Mouse (Mus musculus): ENCODE measurements around the gene Six4. TPM values are rescaled to one million over a fixed set of nuclear protein-coding genes. Genes with fewer than 3 reads are reported as not detected.

Gene Six4
- total and polyA plus RNA-seq, 2 experiments from 2014 or later, result 0.52 to 2.2 TPM

DNA sequence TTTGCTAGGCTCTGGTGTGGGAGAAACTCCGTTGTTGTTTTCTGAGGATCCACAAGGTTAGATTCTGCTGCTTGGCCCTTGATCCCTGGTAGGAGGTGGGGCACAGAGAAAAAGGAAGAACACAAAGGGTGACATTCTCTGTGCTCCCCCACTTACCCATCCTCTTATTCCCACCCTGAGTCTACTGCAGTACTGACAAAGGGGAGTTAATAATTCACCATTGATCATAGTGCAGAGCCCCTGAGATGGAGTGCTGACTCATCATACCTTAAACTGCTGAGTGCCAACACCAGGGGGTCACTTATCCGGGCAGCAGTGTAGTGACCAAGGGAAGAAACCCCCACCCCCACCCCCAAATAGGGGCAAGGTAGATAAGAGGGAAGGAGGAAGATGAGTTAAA is 18.7 kb downstream of the Six4 start:
- Histone ChIP-seq H3K9me3 (replicated peaks; ENCODE audit: control insufficient read depth, low read length) (no peaks in the 10 kb centered on the region), H3K4me3 (ENCODE audit: low read depth, low read length) (no peak overlapping the region), H3K4me2 (ENCODE audit: low read depth, low read length) (no peak overlapping the region), H3K4me1 (ENCODE audit: control insufficient read depth, insufficient read depth) (no peaks in the 10 kb centered on the region), H3K27ac (ENCODE audit: low read depth) (no peak overlapping the region), H3K36me3 (replicated peaks; ENCODE audit: control insufficient read depth, insufficient read depth, low read length) (no peaks in the 10 kb centered on the region), H3K27me3 (ENCODE audit: control insufficient read depth, insufficient read depth, low read length) (no peaks in the 10 kb centered on the region), H3K9ac (replicated peaks; ENCODE audit: low read depth, low read length) (no peak overlapping the region)
- WGBS, result 50% methylated on average over 2 of the region's 2 CpGs
- no peak for ATAC-seq (ENCODE audit: insufficient read depth, low read depth)
- DNase-seq (ENCODE audit: low spot score), result no peak
- no peak for TF ChIP-seq EP300 (IDR thresholded peaks at IDR 0.05; ENCODE audit: low read depth)
- no peak for TF ChIP-seq CTCF (IDR thresholded peaks at IDR 0.05; ENCODE audit: low read depth)

- no peak overlapping the region for H3K4me2 ChIP-seq (ENCODE audit: low read depth, low read length)
- no peaks in the 10 kb centered on the region for H3K36me3 ChIP-seq (replicated peaks; ENCODE audit: control insufficient read depth, insufficient read depth, low read length)
- DNase-seq (ENCODE audit: low spot score), result no peak
- WGBS, result 95% methylated on average over 2 of the region's 2 CpGs
- H3K9ac ChIP-seq (replicated peaks; ENCODE audit: low read depth, low read length), result no peak overlapping the region
- no peak for ATAC-seq (ENCODE audit: insufficient read depth, low read depth)
- no peaks in the 10 kb centered on the region for H3K9me3 ChIP-seq (replicated peaks; ENCODE audit: control insufficient read depth, low read length)
- no peaks in the 10 kb centered on the region for H3K27me3 ChIP-seq (ENCODE audit: control insufficient read depth, insufficient read depth, low read length)
- H3K4me3 ChIP-seq (ENCODE audit: low read depth, low read length), result no peak overlapping the region
- no peak overlapping the region for H3K27ac ChIP-seq (ENCODE audit: low read depth)
- no peaks in the 10 kb centered on the region for H3K4me1 ChIP-seq (ENCODE audit: control insufficient read depth, insufficient read depth)
- TF ChIP-seq EP300 (IDR thresholded peaks at IDR 0.05; ENCODE audit: low read depth) (no peak), CTCF (IDR thresholded peaks at IDR 0.05; ENCODE audit: low read depth) (no peak)
Measured at GRCm38 (mm10) chr12:73094189-73094588, 19.1 kb downstream of the Six4 start.

DNA sequence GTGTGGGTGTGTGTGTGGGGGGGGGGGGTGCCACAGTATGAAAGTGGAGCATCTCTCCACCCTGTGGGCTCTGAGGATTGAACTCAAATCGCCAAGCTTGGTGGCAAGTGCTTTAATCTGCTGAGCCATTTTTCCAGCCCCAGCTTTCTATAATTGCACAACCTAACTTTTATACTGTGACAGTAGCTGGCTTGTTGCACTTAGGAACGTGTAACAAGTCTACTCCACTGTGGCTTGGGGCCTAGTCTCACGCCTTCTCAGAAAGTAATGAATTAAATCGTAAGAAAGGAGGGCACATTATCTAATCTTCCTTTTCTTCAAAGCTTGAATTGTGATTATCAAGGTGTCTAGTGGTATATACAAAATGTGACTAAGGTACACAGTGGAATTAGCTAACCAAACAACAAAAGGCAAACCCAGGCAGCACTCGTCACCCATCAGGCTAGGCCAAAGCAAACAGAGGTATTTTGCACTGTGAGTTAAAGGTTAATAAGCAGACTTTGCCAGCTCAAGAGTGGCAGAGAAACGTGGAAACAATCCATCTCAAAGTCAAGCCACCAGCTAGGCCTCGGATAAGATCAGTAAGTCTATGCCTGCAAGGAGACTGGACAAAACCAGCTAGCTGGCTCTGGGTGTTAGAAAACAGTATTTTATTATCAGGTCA is 22.5 kb downstream of the Six4 start:
- DNase-seq (ENCODE audit: low spot score) (no peak), ATAC-seq (ENCODE audit: insufficient read depth, low read depth) (no peak)
- H3K36me3 ChIP-seq (replicated peaks; ENCODE audit: control insufficient read depth, insufficient read depth, low read length), result no peaks in the 10 kb centered on the region
- no peaks in the 10 kb centered on the region for H3K4me1 ChIP-seq (ENCODE audit: control insufficient read depth, insufficient read depth)
- no peaks in the 10 kb centered on the region for H3K27me3 ChIP-seq (ENCODE audit: control insufficient read depth, insufficient read depth, low read length)
- H3K4me3 ChIP-seq (ENCODE audit: low read depth, low read length), result no peak overlapping the region
- H3K27ac ChIP-seq (ENCODE audit: low read depth), result no peak overlapping the region
- H3K4me2 ChIP-seq (ENCODE audit: low read depth, low read length), result no peak overlapping the region
- 67% methylated on average over 7 of the region's 7 CpGs for WGBS
- no peaks in the 10 kb centered on the region for H3K9me3 ChIP-seq (replicated peaks; ENCODE audit: control insufficient read depth, low read length)
- H3K9ac ChIP-seq (replicated peaks; ENCODE audit: low read depth, low read length), result no peak overlapping the region
- no peak for TF ChIP-seq EP300 (IDR thresholded peaks at IDR 0.05; ENCODE audit: low read depth)
- no peak for TF ChIP-seq CTCF (IDR thresholded peaks at IDR 0.05; ENCODE audit: low read depth)

DNA sequence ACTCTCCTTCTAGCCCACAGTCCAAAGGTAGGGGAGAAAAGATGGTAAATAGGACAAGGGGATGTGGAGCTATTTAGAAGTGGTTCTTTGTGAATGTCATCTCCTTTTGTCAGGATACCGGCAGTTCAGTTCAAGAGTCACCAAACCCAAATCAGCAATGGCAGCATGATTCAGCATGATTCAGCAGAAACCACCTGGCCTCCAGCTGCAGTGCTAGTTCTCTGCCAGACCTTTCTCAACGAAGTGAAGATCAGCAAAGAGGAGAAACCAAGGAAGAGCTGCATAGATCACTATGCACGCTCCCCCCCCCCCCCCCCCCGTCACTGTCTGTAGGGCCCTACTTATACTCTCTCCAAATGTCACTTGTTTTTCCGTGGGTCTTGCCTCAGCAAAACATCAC is 24.3 kb downstream of the Six4 start:
- Histone ChIP-seq H3K27ac (ENCODE audit: low read depth) (no peak overlapping the region), H3K4me3 (ENCODE audit: low read depth, low read length) (no peak overlapping the region), H3K9ac (replicated peaks; ENCODE audit: low read depth, low read length) (no peak overlapping the region), H3K27me3 (ENCODE audit: control insufficient read depth, insufficient read depth, low read length) (no peaks in the 10 kb centered on the region), H3K4me1 (ENCODE audit: control insufficient read depth, insufficient read depth) (no peaks in the 10 kb centered on the region), H3K4me2 (ENCODE audit: low read depth, low read length) (no peak overlapping the region), H3K9me3 (replicated peaks; ENCODE audit: control insufficient read depth, low read length) (no peaks in the 10 kb centered on the region), H3K36me3 (replicated peaks; ENCODE audit: control insufficient read depth, insufficient read depth, low read length) (no peaks in the 10 kb centered on the region)
- DNase-seq (ENCODE audit: low spot score), result no peak
- no peak for ATAC-seq (ENCODE audit: insufficient read depth, low read depth)
- TF ChIP-seq EP300 (IDR thresholded peaks at IDR 0.05; ENCODE audit: low read depth), result no peak
- TF ChIP-seq CTCF (IDR thresholded peaks at IDR 0.05; ENCODE audit: low read depth), result no peak
- WGBS, result 55% methylated on average over 5 of the region's 5 CpGs

DNA sequence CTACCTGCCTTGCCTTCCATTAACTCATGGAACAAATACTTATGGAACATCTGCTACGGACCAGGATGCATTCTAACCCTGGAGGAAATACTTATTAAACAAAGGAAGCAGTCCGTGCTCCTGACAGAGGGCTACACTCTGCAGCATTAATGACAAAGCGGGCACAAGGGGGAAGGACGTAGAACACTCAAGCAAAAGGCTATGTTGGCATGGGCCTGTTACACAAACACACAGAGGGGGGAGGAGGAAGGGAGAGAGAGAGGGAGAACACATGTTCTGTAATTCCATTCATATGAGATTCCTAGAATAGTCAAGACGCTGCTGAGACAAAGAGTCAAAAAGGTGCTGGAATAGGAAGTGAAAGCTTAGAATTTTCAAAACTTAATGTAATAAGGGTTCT is 24.8 kb downstream of the Six4 start:
- no peaks in the 10 kb centered on the region for H3K9me3 ChIP-seq (replicated peaks; ENCODE audit: control insufficient read depth, low read length)
- H3K9ac ChIP-seq (replicated peaks; ENCODE audit: low read depth, low read length), result no peak overlapping the region
- WGBS, result 67% methylated on average over 5 of the region's 5 CpGs
- no peaks in the 10 kb centered on the region for H3K36me3 ChIP-seq (replicated peaks; ENCODE audit: control insufficient read depth, insufficient read depth, low read length)
- H3K4me1 ChIP-seq (ENCODE audit: control insufficient read depth, insufficient read depth), result no peaks in the 10 kb centered on the region
- TF ChIP-seq CTCF (IDR thresholded peaks at IDR 0.05; ENCODE audit: low read depth) (no peak), EP300 (IDR thresholded peaks at IDR 0.05; ENCODE audit: low read depth) (no peak)
- no peak overlapping the region for H3K4me3 ChIP-seq (ENCODE audit: low read depth, low read length)
- no peak for DNase-seq (ENCODE audit: low spot score)
- no peaks in the 10 kb centered on the region for H3K27me3 ChIP-seq (ENCODE audit: control insufficient read depth, insufficient read depth, low read length)
- H3K4me2 ChIP-seq (ENCODE audit: low read depth, low read length), result no peak overlapping the region
- H3K27ac ChIP-seq (ENCODE audit: low read depth), result no peak overlapping the region
- no peak for ATAC-seq (ENCODE audit: insufficient read depth, low read depth)

- no peak for TF ChIP-seq CTCF (IDR thresholded peaks at IDR 0.05; ENCODE audit: low read depth)
- no peak for TF ChIP-seq EP300 (IDR thresholded peaks at IDR 0.05; ENCODE audit: low read depth)
- H3K36me3 ChIP-seq (replicated peaks; ENCODE audit: control insufficient read depth, insufficient read depth, low read length), result no peaks in the 10 kb centered on the region
- no peak overlapping the region for H3K4me2 ChIP-seq (ENCODE audit: low read depth, low read length)
- no peaks in the 10 kb centered on the region for H3K4me1 ChIP-seq (ENCODE audit: control insufficient read depth, insufficient read depth)
- 88% methylated on average over 7 of the region's 7 CpGs for WGBS
- H3K4me3 ChIP-seq (ENCODE audit: low read depth, low read length), result no peak overlapping the region
- no peaks in the 10 kb centered on the region for H3K9me3 ChIP-seq (replicated peaks; ENCODE audit: control insufficient read depth, low read length)
- ATAC-seq (ENCODE audit: insufficient read depth, low read depth) (no peak), DNase-seq (ENCODE audit: low spot score) (no peak)
- no peak overlapping the region for H3K9ac ChIP-seq (replicated peaks; ENCODE audit: low read depth, low read length)
- H3K27me3 ChIP-seq (ENCODE audit: control insufficient read depth, insufficient read depth, low read length), result no peaks in the 10 kb centered on the region
- H3K27ac ChIP-seq (ENCODE audit: low read depth), result no peak overlapping the region
Measured at GRCm38 (mm10) chr12:73087086-73087485, 26.2 kb downstream of the Six4 start.
